Mouse (Mus musculus): Measurements from ENCODE around the gene Atxn7l3.

DNA sequence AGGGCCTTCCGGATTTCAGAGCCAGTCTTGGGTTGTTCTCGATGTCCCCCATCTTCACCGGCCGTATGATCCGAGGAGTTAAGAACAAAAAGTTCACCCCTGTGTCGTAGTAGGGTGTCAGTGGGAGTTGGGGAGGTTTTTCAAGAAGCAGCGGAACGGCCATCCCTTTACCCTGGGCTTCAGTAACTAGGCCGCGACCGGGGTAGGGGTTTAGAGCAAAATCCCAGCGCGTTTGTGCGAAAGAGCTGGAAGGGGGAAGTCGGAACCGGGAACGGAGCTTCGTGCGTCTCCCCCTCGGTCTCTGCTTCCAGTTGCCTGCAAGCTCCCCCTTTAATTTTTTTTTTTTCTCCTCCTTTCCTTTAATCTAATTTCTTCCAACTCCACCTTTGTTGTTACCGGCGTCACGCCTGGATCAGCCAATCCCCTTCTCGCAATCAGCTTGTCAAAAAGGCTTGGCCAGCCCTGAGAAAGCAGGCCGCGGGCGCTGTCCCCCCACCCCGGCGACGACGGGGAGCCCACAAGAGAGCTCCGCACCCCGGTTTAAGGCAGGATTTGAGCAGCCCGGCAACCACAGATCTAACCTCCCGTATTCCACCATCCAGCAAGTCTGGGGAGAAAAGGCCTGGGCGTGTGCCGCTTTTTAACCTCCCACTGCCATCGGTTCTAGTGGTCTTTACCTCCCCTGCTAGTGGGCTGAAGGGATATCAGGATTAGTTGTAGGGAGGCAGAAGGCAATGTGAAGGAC lies 23.7 kb upstream of the Atxn7l3 start:
- TF ChIP-seq ZC3H11A (IDR thresholded peaks at IDR 0.05; ENCODE audit: borderline replicate concordance, low read depth, low read length) (no peak), HCFC1 (IDR thresholded peaks at IDR 0.05; ENCODE audit: borderline replicate concordance, insufficient read depth, low read length) (no peak), ZNF384 (IDR thresholded peaks at IDR 0.05; ENCODE audit: low read depth, low read length) (peak; percentile 82; the same call in 1 of the 2 replicates)
